Comparison of ENCODE assay signal across 17 mouse cellular contexts in genomic region chr2:126031186-126031900, GRCm38 (mm10). TPM values are rescaled to one million over a fixed set of nuclear protein-coding genes. Genes with fewer than 3 reads are reported as not detected.
DNase-seq lines count a peak whose midpoint lies in the region; TF ChIP-seq lines count a peak whose summit lies in the region.
"Had no signal": no experiment of that assay in that cellular context is flagged by ENCODE, and none has a peak within 500 bp of the region (broad histone marks: within the 10 kb centered on the region; RNA-seq: fewer than 3 reads in every experiment).

No protein-coding gene starts in this region.

- no peak overlapping the region for H3K4me3 ChIP-seq in lung, adult 2 months (replicated peaks; ENCODE audit: extremely low read depth, low read depth, low read length)
- no peak overlapping the region for H3K4me3 ChIP-seq in embryonic fibroblast, embryonic 13.5 days (ENCODE audit: insufficient read depth, low read length)
- H3K4me3 ChIP-seq: layer of hippocampus, adult 2 months; limb, embryonic 15.5 days; midbrain, embryonic 13.5 days had no signal

- 30% methylated on average over 8 of the region's 8 CpGs for WGBS in lung, adult 2 months

- DNase-seq in lung, adult 18-20 months, result peak; percentile 23 to 57
- DNase-seq in lung, adult 2 months, result no peak
- peak; percentile 62 for DNase-seq in lung, postnatal 25 days (ENCODE audit: low spot score)
- no peak for DNase-seq in left cerebral cortex, adult 18-20 months (ENCODE audit: low spot score in 2 of 2)
- DNase-seq in left cerebral cortex, adult 8-10 months (ENCODE audit: low spot score in 2 of 2), result no peak
- no peak for DNase-seq in heart, postnatal 14 days
- DNase-seq in testis, postnatal 14 days (ENCODE audit: low spot score), result no peak
- DNase-seq: adrenal gland, postnatal 10 days; cerebellum, postnatal 14 days; gastrocnemius, postnatal 36 days; heart, postnatal 36 days; liver, postnatal 0 days; thymus, adult 18-20 months had no signal

- intact Hi-C loops in heart, postnatal 14 days (cut with DNase I), result loop anchor here (5.0 kb wide), 1 partner anchor 139 kb away; no protein-coding TSS in a partner anchor

- peak overlapping the region; percentile 95 for H3K27ac ChIP-seq in embryonic fibroblast, embryonic 13.5 days (ENCODE audit: insufficient read depth, low read length)
- H3K27ac ChIP-seq: layer of hippocampus, adult 2 months; limb, embryonic 15.5 days; midbrain, embryonic 13.5 days had no signal

- no peak for TF ChIP-seq POLR2A in lung, adult 2 months (IDR thresholded peaks at IDR 0.05; ENCODE audit: borderline replicate concordance, extremely low read depth, low read depth, low read length)
- TF ChIP-seq POLR2A in embryonic fibroblast, embryonic 13.5 days (IDR thresholded peaks at IDR 0.05; ENCODE audit: low read depth, low read length), result no peak

- no peak for TF ChIP-seq CTCF in lung, adult 2 months (IDR thresholded peaks at IDR 0.05; ENCODE audit: insufficient read depth, low read length)
- TF ChIP-seq CTCF in embryonic fibroblast, embryonic 13.5 days (IDR thresholded peaks at IDR 0.05; ENCODE audit: borderline replicate concordance, insufficient read depth, low read length), result no peak

- peaks cover 3% of the 10 kb centered on the region; the same call in 1 of the 2 replicates for H3K4me1 ChIP-seq in lung, adult 2 months (ENCODE audit: control insufficient read depth, insufficient read depth, low read length)
- peaks cover 6% of the 10 kb centered on the region for H3K4me1 ChIP-seq in embryonic fibroblast, embryonic 13.5 days (ENCODE audit: control insufficient read depth, insufficient read depth, low read length)
- H3K4me1 ChIP-seq: midbrain, embryonic 13.5 days had no signal

RNA-seq across cellular contexts. Expression of gene Fgf7, which starts 3.1 kb away (rescaled TPM):
- 8.8 and 17.2 TPM in 2 replicates for polyA plus RNA-seq in lung, adult 2 months (2012; rRNA removed)
- polyA plus RNA-seq in embryonic fibroblast, embryonic 13.5 days (2011; ENCODE audit: insufficient read length, low read depth, missing spikeins), result 70.8 and 94.4 TPM in 2 replicates
- total RNA-seq in left cerebral cortex, adult 18-20 months (2021), result under 1 TPM; 0.60 to 0.70 TPM
- under 1 TPM; 0.41 to 0.88 (median 0.73) TPM for total RNA-seq in left cerebral cortex, adult 8-10 months (2022)
- 1 to 10 TPM in 1 of 2 experiments, under 1 TPM in 1; 0.59 to 1.2 TPM for total RNA-seq in heart, postnatal 14 days (2021)
- polyA plus RNA-seq: liver, postnatal 0 days had no signal

Comparison
In these comparisons a context has a peak if more than half of its experiments do, and no peak if none do; other contexts are left out.
1. DNase-seq: peak in lung, adult 18-20 months (2 of 2) and lung, postnatal 25 days (single experiment); none in lung, adult 2 months (single experiment), left cerebral cortex, adult 18-20 months (0 of 2), left cerebral cortex, adult 8-10 months (0 of 2), heart, postnatal 14 days (0 of 2) and testis, postnatal 14 days (single experiment).